Mouse (Mus musculus) ovary, adult 18-20 months (tissue): Measurements from ENCODE around the gene Ecd.

Experiments used
- DNase-seq: peaks from one replicate; pipeline ENCODE4 v3.0.0; 2022; ENCODE audit warnings: low spot score, mixed read lengths

Gene Ecd

DNA sequence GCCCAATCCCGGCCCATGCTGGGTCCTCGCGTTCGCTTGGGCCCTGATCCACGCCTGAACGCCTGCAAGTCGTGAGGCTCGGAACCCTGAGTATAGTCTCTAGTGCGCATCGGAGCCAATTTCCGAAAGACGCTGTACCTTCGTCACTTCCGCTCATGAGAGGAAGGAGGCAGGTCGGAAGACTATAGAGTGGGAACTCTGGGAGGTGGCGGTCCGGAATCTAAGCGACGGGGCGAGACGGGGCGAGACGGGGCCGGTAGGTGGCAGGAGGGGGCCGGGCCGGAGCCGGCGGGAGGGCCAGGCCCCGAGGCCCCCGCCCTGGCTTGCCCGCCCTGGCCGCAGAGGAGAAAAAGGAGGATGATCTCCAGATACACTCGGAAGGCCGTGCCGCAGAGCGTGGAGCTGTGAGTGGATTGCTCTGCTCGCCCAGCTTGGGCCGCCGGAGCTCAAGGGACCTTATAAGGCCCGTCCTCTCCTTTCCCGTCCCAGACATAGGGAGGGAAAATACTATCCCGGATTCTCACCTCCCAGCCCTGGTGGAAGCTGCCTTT lies at the start of gene Ecd, which contains the start of gene Fam149b:
TSS of gene Ecd (minus strand) at position 131 of the 551 bp plus-strand sequence.
TSS of gene Fam149b (plus strand) at position 172 of the 551 bp plus-strand sequence.
- DNase-seq, result peak; percentile 87

GRCm38 (mm10) chr14:20397220-20397619 lies 49.3 kb upstream of the Ecd start:
- DNase-seq, result no peak

DNA sequence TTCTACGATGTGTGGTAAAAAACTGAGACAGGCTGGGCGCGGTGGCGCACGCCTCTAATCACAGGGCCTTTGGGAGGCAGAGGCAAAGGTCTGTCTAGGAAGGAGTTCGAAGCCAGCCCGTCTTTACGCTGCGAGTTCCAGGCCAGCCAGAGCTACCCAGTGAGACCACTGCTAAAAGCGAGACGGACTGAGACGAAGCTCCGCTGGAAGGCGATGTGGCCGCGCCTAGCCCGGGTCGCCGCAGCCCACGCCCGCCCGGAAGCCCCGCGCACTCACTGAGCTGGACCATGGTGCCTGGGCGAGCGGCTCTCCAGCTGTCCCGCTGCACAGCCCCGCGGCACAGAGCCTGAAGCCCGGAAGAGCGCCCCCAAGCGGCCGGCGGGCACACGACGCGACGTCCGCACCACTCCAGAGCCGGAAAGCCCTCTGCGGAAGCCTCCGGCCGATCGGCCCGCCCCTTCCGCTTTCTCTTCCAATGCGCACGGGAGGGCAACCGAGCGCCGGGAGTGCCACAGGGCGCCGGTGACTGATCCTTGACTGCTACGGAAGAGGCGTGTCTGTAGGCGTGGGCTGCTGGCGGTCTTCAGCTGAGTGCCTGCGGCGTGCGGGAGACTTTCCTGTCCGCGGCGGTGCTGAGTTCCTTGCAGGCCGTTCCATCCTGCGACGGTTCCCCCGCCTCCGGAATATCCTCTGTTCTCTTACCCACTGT lies 45.4 kb upstream of the Ecd start, which contains the start of gene Mrps16:
TSS of gene Mrps16 (minus strand) at position 430 of the 709 bp plus-strand sequence.
- peak; percentile 95 for DNase-seq

DNA sequence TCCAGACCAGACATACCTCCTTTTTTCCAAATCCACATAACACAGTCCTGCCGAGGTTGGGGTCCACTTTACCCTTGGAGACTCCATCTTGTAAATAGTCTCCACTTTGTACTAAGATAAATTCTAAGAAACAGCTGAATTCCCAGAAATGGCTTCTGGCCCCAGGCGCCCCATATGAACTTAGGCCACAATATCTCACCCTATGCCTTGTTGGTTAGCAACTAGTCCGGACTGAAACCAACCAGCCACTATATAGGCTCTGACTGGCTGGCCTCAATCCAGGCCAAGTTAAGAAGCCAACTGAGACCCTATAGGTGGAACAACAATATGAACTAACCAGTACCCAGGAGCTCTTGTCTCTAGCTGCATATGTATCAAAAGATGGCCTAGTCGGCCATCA lies 44.4 kb upstream of the Ecd start:
- DNase-seq, result no peak

- DNase-seq, result no peak
These were observed 41.6 kb upstream of the Ecd start for GRCm38 (mm10) chr14:20389446-20390079.

DNA sequence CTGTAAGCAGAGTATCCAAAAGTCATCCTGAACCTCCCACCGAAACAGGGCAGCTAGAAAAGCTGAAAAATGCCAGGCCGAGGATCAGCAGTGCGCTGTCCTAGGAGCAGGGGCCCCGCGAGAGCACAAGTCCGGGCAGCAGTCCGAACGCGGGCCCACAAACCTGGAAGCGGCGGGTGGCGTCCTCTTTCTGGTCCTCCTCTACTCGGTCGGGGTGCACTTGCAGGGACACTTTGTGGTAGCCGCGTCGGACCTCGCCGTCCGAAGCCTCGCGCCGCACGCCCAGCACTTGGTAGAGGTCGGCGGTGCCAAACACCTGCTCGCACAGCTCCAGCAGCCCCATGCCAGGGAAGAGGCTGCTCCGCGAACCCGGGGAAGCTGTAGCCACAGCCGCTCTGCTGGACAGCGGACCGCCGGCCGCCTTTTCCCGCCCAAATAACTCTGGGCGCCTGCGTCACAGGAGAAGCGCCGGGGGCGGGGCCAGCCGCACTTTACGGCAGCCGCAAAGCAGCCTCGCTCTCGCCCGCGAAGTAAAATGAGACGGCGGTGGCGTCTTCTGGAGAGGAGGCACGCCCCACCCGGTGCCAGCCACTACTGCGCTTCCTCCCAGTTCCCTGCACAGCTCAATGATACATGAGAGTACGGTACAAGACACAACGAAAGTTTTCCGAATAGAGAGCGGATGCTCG lies 40.7 kb upstream of the Ecd start, which contains the start of gene Dnajc9:
TSS of gene Dnajc9 (minus strand) at position 470 of the 689 bp plus-strand sequence.
- DNase-seq, result peak; percentile 87

- no peak for DNase-seq
These were observed 32.0 kb upstream of the Ecd start for GRCm38 (mm10) chr14:20379753-20380430.

DNA sequence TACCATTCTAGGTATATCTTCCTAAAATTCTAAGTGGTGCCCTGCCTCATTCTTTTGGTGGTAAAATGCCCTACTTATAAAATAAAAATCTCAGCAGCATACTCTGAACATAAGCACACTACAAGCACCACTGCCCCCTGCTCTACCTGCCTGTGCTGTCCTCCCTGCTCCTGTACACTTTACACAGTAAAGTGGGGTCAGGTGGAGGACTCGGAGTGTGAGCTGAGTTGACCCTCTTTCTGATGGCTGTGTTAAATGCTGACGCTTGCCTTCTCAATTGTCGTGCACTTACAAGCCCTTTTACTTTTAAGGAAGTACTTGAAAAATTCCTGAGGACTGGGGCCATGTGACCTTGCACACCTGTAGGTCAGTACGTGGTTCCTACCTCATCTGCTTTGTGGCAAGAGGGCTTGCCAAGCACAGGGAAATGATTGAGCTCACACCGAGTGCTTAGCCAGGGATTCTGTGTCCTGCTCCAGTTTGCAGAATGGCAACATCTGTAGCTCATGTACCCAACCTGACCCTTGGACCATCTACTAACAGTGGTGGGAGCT lies 31.2 kb upstream of the Ecd start:
- DNase-seq, result no peak

DNA sequence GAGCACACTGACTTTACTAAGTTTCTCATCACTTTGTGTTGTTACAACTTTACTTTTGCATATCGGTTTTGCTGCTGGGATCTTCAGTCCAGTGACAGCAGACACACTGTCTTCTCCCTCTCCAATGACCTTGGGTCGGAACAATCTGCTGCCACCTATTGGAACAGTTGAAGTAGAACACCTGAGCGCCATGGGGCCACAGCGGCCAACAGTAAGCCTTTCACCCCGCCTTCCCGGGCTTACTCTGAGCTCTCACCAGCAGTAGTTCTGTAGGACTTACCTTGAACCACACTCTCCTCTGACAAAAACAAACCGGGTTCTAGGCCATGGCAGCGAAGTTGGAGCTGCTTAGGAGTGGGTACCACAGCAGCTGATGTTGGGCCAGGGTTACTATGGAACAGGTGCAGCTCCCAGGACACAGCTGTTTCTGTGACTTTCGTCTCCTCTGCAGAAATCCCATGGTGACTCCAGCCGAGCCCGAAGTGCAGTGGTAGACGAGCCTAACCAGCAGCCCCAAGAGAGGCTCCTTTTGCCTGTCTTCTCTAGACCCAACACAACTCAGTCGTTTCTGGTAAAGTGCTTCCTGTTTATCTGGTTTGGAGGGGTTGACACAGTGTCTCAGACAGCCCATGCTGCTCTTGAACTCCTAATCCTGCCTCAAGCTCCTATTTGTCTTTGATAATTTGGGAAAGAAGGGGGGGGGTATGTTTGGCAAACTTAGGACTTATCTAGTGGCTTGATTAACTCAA lies 30.6 kb upstream of the Ecd start:
- DNase-seq, result no peak

- DNase-seq, result no peak
These were observed 29.2 kb upstream of the Ecd start for GRCm38 (mm10) chr14:20377112-20377521.

- DNase-seq, result no peak
These were observed 23.9 kb upstream of the Ecd start for GRCm38 (mm10) chr14:20371854-20372253.

DNA sequence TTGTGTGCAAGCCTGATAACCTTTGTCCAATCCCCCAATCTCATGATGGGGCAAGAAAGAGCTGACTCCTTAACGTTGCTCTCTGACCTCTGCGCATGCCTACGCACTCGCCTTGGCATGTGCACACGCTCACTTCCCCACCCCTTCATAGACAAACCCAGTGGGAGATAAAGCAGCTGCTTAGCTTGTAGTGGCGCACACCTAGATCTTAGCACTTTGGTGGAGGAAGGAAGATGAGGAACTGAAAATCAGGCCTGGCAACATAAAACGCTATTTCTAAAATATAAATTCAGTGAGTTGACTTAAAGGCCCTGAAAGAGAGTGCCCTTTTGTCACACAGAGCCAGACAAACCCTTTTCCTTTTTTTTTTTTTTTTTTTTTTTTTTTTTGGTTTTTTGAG lies 22.9 kb upstream of the Ecd start:
- no peak for DNase-seq

GRCm38 (mm10) chr14:20368271-20368670 lies 20.4 kb upstream of the Ecd start:
- no peak for DNase-seq

GRCm38 (mm10) chr14:20363230-20363629 lies 15.3 kb upstream of the Ecd start:
- no peak for DNase-seq

DNA sequence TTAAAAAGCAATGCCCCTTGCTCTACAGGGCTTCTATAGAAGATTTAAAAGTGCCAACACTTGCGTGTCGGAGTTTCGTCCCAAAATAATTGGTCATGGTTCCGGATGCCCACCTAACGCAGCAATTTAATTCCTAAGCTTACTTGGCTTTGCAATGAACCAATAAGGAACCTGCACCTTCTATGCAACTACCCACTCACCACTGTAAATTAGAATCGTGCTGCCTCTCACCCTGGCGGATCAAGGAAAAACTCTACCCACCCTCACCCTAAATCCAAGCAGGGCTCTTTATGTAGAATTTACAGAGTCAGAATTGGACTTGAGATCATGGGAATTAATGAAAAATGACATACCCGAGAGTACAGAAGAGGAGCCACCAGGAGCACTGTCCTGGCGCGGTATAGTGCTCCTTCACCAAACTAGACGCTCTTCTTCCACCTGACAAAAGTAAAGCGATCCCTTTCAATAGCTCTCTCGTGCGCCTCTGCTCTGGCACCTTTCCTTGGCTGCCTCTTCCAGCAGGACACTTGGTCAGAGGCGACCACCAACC lies 405 bp downstream of the Ecd start:
- DNase-seq, result no peak

DNA sequence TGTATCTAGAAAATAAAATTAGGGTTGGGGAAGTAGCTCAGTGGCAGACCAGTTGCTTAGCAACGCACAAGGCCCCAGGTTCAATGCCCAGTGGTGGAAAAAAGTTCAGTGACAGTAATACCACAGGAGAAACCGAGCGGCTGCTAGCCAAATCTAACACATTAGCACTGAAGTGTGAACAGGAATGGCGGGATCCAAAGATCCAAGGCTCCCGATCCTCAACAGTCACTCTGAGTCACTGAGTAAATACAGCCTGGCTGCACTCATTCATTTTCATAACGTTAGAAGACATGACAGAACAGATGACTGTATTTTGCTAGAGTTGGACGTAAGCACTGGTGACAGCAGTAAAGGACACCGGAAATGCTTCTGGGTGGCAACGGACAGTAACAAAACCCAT lies 2.0 kb downstream of the Ecd start:
- no peak for DNase-seq

DNA sequence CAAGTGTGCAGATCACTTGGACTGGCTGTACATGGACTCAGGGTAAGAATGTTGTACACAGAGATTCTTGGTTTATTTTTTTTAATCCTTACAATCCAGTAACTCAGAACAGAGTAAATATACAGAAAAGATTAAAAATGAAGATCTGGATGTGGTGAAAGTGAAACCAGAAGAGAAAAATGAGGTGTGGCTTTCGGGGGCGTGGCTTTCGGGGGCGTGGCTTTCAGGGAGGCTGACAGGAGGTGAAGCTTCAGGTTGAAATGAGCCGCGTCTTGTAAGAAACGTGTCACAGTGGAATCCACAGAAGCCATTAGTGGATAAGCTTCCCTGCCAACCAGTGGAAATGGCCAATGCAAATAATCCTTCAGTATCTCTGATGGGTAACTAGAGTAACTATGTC lies 7.1 kb downstream of the Ecd start:
- no peak for DNase-seq

DNA sequence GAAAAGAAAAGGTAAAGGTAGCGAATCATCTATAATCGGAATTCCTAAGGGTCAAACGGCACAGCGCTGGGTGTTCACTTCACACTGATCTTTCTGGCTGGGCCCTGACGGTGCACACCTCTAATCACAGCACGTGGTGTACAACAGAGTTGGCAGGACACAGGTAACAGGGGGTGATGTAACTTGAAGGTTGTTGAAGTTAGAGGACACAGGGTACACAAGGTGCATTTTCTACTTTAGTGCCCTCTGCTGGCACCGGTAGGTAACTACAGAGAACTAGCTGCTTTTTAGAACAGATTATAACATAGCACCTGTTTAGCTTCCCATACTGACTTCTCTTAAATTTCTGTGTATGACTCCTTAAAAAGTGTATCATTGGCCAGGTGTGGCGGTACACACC lies 7.8 kb downstream of the Ecd start:
- DNase-seq, result no peak

DNA sequence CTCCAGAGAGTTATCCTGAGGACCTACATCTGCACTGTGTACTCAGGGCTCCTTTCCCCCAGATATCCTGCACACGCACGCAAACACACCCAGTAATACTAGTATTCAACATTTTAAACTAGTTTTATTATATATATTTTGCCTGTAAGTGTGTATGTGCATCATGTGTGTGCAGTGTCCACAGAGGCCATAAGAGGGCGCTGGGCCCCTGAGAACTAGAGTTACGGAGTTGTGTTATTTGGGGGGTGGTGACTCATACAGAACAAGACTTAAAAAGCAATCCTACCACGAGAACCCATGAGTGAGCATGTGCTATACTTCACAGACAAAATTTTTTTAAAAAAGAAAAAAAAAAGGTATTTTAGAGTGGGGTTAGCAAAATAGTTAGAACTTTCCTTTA lies 8.5 kb downstream of the Ecd start:
- no peak for DNase-seq

- DNase-seq, result no peak
These were observed 16.6 kb downstream of the Ecd start for GRCm38 (mm10) chr14:20331316-20331715.

- no peak for DNase-seq
These were observed 19.4 kb downstream of the Ecd start for GRCm38 (mm10) chr14:20328474-20328873.
